Mouse (Mus musculus) heart, postnatal 0 days (tissue): ENCODE data around the gene Tet2.

ENCODE experiments used
- CTCF ChIP-seq: IDR thresholded peaks from 2 replicates; pipeline ENCODE4 v1.5.1; 2016; ENCODE audit warnings: antibody characterized with exemption, control low read depth, low read depth
- EP300 ChIP-seq: IDR thresholded peaks from 2 replicates; pipeline ENCODE4 v1.6.1; 2016; ENCODE audit warnings: antibody characterized with exemption, low read depth

GRCm38 (mm10) chr3:133473781-133474180 is 71.2 kb downstream of the Tet2 start:
- TF ChIP-seq CTCF (no peak), EP300 (no peak)
